Mouse (Mus musculus) yolk sac, embryonic 10.5 days (tissue): ENCODE measurements around the gene Galns.

Experiments used
- DNase-seq: peaks from one replicate; pipeline ENCODE4 v3.0.0-alpha.2; 2017; ENCODE audit warnings: low spot score

Galns gene

GRCm38 (mm10) chr8:122611295-122612133 lies at the start of gene Galns, which contains the start of gene Trappc2l:
Gene Galns, minus strand, starts transcription at chr8:122611463.
Gene Trappc2l, plus strand, starts transcription at chr8:122611640.
- DNase-seq = peak; percentile 98

DNA sequence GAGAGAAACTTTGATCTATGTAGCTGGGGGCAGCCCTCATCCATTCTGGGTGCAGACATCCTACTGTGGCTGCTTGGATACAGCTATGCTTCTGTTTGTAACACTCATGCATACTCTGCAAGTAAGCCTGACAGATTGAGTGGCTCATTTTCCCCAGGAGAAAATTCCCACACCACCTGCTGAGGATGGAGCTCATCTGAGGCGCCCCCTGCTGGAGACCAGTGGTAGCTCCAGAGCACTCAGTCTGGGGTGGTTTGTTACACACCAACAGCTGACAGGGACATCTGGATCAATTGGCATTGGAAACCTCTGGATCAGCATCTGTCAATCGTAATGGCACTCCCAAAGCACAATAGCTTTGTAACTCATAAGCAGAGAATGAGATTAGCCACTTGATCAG lies 48.8 kb upstream of the Galns start:
- DNase-seq = no peak

- no peak for DNase-seq
Measured at GRCm38 (mm10) chr8:122658807-122659160, 47.5 kb upstream of the Galns start.

- no peak for DNase-seq
Measured at GRCm38 (mm10) chr8:122658149-122658806, 47.0 kb upstream of the Galns start.

DNA sequence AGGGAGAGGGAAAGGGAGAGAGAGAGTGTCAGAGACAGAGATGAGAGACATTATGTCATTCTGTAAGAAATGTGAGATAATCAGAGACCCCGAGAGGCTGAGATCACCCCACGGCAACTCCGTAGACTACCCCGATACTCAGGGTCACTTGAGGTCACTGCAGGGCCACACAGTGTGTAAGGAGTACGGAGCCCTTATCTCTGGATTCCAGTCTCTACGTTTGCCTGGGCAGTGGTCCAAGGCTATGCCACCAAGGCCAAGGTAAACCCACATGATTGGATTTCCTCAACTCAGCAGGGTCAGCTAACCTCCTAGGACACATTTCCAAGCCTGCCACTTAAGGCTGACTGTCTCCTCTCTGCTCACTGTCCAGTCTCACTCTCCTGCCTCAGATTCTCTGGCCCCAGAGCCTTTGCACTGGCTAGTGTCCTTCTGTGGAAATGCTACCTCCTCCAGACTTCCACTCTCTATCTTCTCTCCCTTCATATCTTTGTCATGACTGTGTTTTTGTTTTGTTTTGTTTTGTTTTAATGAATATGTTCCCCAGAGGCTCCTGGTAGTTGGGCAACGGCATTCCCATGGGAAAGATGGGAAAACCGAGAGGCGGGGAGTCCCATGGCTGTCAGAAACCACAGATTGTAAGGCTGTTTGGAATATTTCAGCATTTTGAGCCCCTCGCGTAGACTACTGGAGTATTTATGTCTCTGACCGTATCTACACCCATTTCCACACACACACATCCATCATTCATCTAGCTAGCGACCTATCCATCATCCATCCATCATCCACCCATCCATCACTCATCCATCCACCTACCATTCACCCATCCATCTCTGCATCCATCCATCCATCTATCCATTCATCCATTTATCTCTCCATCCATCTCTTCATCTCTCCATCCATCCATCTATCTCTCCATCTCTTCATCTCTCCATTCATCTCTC lies 45.1 kb upstream of the Galns start:
- no peak for DNase-seq

DNA sequence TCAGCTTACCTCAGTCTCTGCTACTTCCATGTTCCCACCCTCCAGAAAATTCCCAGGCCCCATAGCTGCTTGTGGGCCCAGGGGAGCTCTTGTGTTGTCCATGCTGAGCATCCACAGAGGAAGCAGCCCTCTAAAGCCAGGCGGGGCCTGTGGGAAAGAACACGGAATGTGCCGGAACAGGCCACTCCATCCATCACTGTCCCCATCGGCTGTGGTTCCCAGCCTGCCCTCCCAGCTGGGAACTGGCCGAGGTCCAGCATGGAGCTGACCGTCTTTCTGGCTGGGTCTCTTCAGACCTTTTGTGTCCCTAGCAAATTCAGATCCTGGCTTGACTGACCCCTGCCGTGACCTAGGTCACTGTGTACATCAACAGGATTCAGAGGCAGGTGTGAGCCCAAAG lies 43.5 kb upstream of the Galns start:
- DNase-seq = no peak

DNA sequence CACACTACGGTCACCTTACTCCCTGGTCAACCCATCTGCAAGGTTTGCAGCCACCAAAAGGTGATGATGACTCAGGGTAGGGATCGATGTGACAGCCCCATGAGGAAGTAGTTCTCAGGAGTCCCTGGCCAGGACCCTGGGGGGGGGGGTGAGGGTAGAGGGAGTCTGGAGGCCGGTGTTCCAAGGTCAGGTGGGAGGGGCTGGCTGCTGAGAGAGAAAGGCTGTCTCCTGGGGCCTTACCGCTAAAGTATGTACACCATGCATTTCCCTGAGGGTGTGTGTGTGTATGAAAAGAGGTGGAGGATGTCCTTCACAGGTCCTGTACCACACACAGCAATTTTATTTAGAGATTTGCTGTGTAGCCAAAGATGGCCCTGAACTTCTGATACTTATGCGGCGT lies 41.4 kb upstream of the Galns start:
- DNase-seq = no peak

- DNase-seq = no peak
Measured at GRCm38 (mm10) chr8:122651326-122651921, 40.2 kb upstream of the Galns start.

- no peak for DNase-seq
Measured at GRCm38 (mm10) chr8:122648192-122648970, 37.1 kb upstream of the Galns start.

- DNase-seq = no peak
Measured at GRCm38 (mm10) chr8:122646337-122646736, 35.1 kb upstream of the Galns start.

DNA sequence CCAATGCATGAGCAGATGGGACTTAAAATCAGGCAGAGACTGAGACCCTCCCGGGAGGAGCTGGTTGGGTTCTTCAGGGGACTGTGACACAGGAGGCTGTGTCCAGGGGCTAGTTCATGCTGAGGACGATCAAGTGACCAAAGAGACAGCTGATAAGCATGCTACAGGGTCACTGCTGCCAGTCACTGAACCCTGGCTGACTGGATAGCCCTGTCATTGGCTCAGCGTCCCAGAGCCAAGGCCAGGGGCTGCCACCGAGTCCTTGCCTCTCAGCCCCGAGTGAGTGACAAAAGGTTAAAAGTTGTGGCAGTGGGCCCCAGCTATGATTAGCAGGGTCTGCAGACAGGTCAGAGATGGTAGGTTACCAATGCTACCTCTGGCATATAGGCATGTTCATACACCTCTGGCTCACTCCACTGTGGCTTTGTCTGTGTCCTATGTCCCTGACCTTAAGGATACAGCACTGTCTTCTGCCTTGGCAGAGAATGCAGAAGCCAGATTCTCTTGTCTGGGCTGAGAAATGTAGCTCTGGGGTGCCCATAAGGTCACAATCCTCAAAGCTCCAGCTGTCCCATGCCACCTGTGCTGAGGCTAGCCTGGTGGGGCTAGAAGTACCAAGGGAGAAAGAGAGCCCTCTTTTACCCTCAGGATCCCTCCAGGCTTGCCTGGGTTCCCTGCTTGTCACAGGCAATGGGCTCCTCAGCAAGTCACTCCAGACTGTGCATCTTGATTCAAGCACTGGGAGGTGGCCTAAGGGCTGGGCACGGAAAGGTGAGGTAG lies 33.1 kb upstream of the Galns start:
- DNase-seq = no peak

GRCm38 (mm10) chr8:122642071-122642470 lies 30.8 kb upstream of the Galns start:
- DNase-seq = no peak

DNA sequence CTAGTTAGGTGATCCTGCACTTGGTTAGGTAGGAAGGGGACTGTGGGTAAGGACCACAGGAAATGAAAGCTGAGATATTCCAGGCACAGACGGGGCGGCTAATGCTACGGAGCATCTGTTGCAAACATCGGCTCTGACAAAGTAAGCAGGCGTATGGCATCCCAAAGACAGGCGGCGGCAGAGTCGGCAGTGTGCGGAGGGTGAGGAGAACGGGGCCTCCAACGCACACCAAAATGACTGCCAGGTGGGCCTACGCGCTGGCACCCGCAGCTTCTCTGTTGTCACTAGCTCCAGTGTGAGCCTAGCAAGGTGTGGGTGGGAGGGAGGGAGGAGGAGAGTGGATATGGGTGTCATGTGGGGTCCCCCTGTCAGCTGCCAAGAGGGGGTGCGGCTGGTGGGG lies 30.1 kb upstream of the Galns start:
- no peak for DNase-seq

DNA sequence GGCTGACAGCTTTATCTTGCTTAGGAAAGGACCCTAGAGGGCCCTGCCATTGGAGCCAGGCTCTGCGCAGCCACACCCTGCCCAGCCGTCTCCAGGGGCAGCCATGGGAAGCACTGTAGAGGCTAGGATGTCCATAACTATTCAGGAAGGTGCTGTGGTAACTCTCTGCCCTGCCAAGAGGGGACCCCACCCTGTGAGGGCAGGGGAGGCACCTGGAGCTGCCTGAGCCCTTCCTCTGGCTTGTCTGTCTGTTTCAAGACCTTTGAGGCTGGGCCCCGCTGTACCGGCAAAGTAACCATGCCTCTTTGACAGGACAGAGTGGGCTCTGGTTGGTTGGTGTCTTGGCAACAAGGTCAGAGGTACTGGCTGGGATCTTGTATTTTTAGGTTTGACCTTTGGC lies 29.6 kb upstream of the Galns start:
- no peak for DNase-seq

DNA sequence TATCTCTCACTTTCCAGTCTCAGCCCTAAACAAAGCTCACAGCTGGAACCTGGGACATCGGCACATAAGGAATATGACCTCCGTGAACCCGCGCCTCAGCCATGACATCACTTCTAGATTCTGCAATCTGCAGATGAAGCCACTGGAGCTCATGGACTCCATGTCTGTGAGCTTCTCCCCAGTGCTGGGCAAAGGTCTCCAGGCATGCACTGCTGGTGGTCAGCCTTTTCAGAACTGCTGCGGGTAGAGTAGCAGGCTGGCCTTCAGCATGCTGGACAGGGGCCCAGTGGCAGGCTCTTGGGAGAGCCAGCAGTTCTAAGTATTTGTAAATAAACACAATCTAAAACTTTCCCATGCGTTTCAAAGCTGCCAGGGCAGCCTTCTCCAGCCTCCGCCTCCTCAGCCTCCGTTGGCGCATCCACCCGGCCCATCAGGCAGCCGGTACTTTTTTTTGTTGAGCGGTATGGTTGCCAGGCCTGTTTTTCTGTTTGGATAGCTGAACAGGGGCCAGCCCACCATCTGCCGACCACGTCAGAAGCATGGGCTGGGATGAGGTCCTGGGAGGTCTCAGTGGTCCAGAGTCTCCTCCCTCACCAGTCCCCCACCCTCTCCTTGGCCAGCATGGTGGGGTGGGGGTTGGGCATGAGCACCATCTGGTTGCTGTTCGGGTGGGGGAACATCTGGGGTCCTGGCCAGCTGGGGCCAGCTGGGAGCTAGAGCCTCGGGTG lies 28.4 kb upstream of the Galns start:
- peak; percentile 82 for DNase-seq

- no peak for DNase-seq
Measured at GRCm38 (mm10) chr8:122638601-122639000, 27.3 kb upstream of the Galns start.

DNA sequence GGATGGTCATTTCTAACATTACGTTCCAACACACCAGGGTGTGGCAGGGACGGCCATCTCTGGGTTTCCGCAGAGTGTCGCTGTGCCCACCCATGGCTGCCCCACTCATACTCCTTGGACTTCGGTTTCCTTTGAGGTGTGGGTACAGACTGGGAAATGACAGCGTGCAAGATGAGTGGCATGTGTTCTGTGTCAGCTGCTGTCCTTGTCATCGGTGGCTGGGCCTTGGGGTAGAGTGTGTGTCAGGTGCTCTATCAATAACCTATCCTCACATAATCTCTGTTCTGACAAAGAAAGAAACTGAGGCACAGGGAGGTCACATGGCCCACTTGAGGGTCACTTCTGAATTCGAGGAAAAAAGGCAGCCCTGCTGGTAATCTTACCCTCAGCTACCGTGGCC lies 26.0 kb upstream of the Galns start:
- no peak for DNase-seq

- DNase-seq = no peak
Measured at GRCm38 (mm10) chr8:122636803-122637175, 25.5 kb upstream of the Galns start.

GRCm38 (mm10) chr8:122635878-122636802 lies 24.9 kb upstream of the Galns start:
- DNase-seq = peak; percentile 90
